Mouse (Mus musculus): ENCODE data around the gene Ttn. TPM values are rescaled to one million over a fixed set of nuclear protein-coding genes. Genes with fewer than 3 reads are reported as not detected.
"Not testable (repeated sequence)": the region's sequence is repeated elsewhere in the genome, so short reads cannot be mapped to it uniquely, and the experiment has no call there.

Ttn gene
- polyA plus RNA-seq (2012; ENCODE audit: insufficient read depth, insufficient read length, low replicate concordance, missing spikeins) = not detected in 2 replicates

GRCm38 (mm10) chr2:76982391-76983145, at the start of gene Ttn:
Ttn (minus strand) TSS chr2:76982547.
- WGBS = 86% methylated on average over 18 of the region's 18 CpGs

DNA sequence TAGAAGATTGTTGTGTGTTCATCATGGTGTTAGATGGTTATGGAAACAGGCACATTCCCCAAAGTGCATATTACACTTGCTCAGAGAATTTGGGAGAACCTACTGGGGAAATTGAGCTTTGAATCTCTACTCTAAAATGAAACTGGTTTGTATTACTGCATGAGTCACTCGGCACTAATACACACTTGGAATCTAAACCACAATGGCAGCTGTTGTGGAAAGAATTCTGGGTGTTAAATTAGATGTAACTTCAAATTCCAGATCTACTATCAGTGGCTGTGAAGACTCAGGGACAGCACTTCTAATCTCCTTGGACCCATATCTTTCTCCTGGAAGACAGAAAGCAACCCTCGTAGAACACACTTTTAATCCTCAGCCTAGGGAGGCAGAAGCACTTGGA, 38.3 kb upstream of the Ttn start:
- H3K4me3 ChIP-seq (ENCODE audit: insufficient read depth, low read depth, low read length) = no peak overlapping the region
- TF ChIP-seq CTCF (IDR thresholded peaks at IDR 0.05; ENCODE audit: insufficient read depth, low read depth, low read length) (no peak), POLR2A (IDR thresholded peaks at IDR 0.05; ENCODE audit: insufficient read depth, low read depth, low read length) (no peak)
- no peak overlapping the region for H3K27ac ChIP-seq (ENCODE audit: insufficient read depth, low read depth, low read length)
- no peaks in the 10 kb centered on the region for H3K4me1 ChIP-seq (ENCODE audit: control insufficient read depth, insufficient read depth, low read length)
- 75% methylated on average over 2 of the region's 2 CpGs for WGBS

More at GRCm38 (mm10) chr2:76982391-76983145, at the start of gene Ttn:
- H3K4me1 ChIP-seq (ENCODE audit: control insufficient read depth, insufficient read depth, low read length) = no peaks in the 10 kb centered on the region
- TF ChIP-seq POLR2A (IDR thresholded peaks at IDR 0.05; ENCODE audit: insufficient read depth, low read depth, low read length) = no peak
- H3K4me3 ChIP-seq (ENCODE audit: insufficient read depth, low read depth, low read length) = no peak within 1 kb of the TSS
- no peak within 1 kb of the TSS for H3K27ac ChIP-seq (ENCODE audit: insufficient read depth, low read depth, low read length)

- 59% methylated on average over 4 of the region's 4 CpGs for WGBS
- no peak overlapping the region for H3K4me3 ChIP-seq (ENCODE audit: insufficient read depth, low read depth, low read length)
- TF ChIP-seq CTCF (IDR thresholded peaks at IDR 0.05; ENCODE audit: insufficient read depth, low read depth, low read length) = no peak
- TF ChIP-seq POLR2A (IDR thresholded peaks at IDR 0.05; ENCODE audit: insufficient read depth, low read depth, low read length) = no peak
- H3K27ac ChIP-seq (ENCODE audit: insufficient read depth, low read depth, low read length) = no peak overlapping the region
- no peaks in the 10 kb centered on the region for H3K4me1 ChIP-seq (ENCODE audit: control insufficient read depth, insufficient read depth, low read length)
Observed at GRCm38 (mm10) chr2:77017735-77018134, 35.4 kb upstream of the Ttn start.

GRCm38 (mm10) chr2:77013449-77013848, 31.1 kb upstream of the Ttn start:
- not testable (repeated sequence) for H3K27ac ChIP-seq (ENCODE audit: insufficient read depth, low read depth, low read length); H3K4me3 ChIP-seq (ENCODE audit: insufficient read depth, low read depth, low read length); H3K4me1 ChIP-seq (ENCODE audit: control insufficient read depth, insufficient read depth, low read length)
- WGBS = 92% methylated on average over 6 of the region's 6 CpGs

DNA sequence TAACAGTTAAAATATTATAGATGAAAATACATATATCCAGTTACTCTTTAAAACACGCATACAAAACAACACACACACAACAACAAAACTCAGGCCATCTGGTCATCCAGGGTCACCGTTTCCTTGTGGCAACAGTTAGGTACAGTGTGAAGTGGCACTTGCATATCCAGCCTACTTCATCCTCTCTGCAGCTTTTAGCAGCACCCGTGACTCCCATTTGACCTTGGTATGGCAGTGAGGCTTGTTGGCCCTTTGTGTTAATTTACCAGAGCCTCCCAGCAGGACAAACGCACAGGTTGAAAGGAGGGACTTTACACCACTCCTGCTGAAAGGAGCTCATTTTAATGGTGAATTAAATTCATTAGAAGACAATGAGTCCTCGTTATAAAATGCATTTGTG, 29.6 kb upstream of the Ttn start:
- WGBS = 69% methylated on average over 5 of the region's 5 CpGs
- no peak overlapping the region for H3K27ac ChIP-seq (ENCODE audit: insufficient read depth, low read depth, low read length)
- TF ChIP-seq CTCF (IDR thresholded peaks at IDR 0.05; ENCODE audit: insufficient read depth, low read depth, low read length) (no peak), POLR2A (IDR thresholded peaks at IDR 0.05; ENCODE audit: insufficient read depth, low read depth, low read length) (no peak)
- no peaks in the 10 kb centered on the region for H3K4me1 ChIP-seq (ENCODE audit: control insufficient read depth, insufficient read depth, low read length)
- H3K4me3 ChIP-seq (ENCODE audit: insufficient read depth, low read depth, low read length) = no peak overlapping the region

- Histone ChIP-seq H3K27ac (ENCODE audit: insufficient read depth, low read depth, low read length) (no peak overlapping the region), H3K4me3 (ENCODE audit: insufficient read depth, low read depth, low read length) (no peak overlapping the region), H3K4me1 (ENCODE audit: control insufficient read depth, insufficient read depth, low read length) (no peaks in the 10 kb centered on the region)
- 81% methylated on average over 7 of the region's 7 CpGs for WGBS
- TF ChIP-seq CTCF (IDR thresholded peaks at IDR 0.05; ENCODE audit: insufficient read depth, low read depth, low read length) = no peak
- no peak for TF ChIP-seq POLR2A (IDR thresholded peaks at IDR 0.05; ENCODE audit: insufficient read depth, low read depth, low read length)
Observed at GRCm38 (mm10) chr2:77007015-77007414, 24.7 kb upstream of the Ttn start.

DNA sequence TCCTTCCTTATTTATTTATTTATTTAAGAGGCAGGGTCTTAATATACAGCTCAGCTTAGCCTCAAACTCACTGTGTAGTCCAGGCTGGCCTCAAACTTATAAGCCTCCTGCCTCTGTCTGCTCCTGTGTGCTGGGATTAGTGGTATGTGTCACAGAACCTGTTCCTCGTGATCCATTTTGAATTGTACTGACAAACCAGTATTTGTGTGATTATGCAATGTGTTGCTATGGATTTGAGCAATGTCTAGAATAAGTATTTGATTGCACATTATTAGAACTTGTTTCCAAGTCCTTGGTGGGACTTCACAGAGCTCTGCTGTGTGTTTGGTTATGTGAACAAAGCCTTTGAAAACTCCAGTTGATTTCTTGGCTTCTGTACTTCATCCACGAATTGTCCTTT, 20.8 kb upstream of the Ttn start:
- WGBS = 43% methylated on average over 2 of the region's 2 CpGs
- H3K4me1 ChIP-seq (ENCODE audit: control insufficient read depth, insufficient read depth, low read length) = no peaks in the 10 kb centered on the region
- H3K4me3 ChIP-seq (ENCODE audit: insufficient read depth, low read depth, low read length) = no peak overlapping the region
- no peak overlapping the region for H3K27ac ChIP-seq (ENCODE audit: insufficient read depth, low read depth, low read length)
- TF ChIP-seq POLR2A (IDR thresholded peaks at IDR 0.05; ENCODE audit: insufficient read depth, low read depth, low read length) = no peak
- no peak for TF ChIP-seq CTCF (IDR thresholded peaks at IDR 0.05; ENCODE audit: insufficient read depth, low read depth, low read length)

DNA sequence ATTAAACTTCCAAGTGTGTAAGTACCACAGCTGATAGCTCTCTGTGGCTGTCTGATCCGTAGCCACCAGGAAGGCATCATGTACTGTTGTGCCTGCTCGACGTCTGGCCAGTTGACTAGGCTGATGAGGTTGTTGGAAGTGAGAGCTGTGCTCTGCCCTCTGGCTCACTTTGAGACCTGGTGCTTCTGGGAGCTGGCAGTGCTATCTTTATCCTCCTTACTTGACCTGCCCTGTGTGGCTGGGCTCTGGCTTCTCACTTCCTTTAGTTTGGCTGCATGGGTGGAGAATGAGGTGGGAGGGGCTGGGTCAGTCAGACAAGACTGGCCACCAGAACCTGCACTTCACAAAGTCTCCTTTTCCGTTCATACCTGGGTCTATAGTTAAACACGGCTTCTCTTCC, 16.0 kb upstream of the Ttn start:
- no peak overlapping the region for H3K27ac ChIP-seq (ENCODE audit: insufficient read depth, low read depth, low read length)
- H3K4me1 ChIP-seq (ENCODE audit: control insufficient read depth, insufficient read depth, low read length) = no peaks in the 10 kb centered on the region
- TF ChIP-seq POLR2A (IDR thresholded peaks at IDR 0.05; ENCODE audit: insufficient read depth, low read depth, low read length) (no peak), CTCF (IDR thresholded peaks at IDR 0.05; ENCODE audit: insufficient read depth, low read depth, low read length) (no peak)
- H3K4me3 ChIP-seq (ENCODE audit: insufficient read depth, low read depth, low read length) = no peak overlapping the region
- WGBS = 74% methylated on average over 5 of the region's 5 CpGs

- 75% methylated on average over 5 of the region's 5 CpGs for WGBS
- Histone ChIP-seq H3K4me3 (ENCODE audit: insufficient read depth, low read depth, low read length) (no peak overlapping the region), H3K27ac (ENCODE audit: insufficient read depth, low read depth, low read length) (no peak overlapping the region), H3K4me1 (ENCODE audit: control insufficient read depth, insufficient read depth, low read length) (no peaks in the 10 kb centered on the region)
- no peak for TF ChIP-seq CTCF (IDR thresholded peaks at IDR 0.05; ENCODE audit: insufficient read depth, low read depth, low read length)
- TF ChIP-seq POLR2A (IDR thresholded peaks at IDR 0.05; ENCODE audit: insufficient read depth, low read depth, low read length) = no peak
Observed at GRCm38 (mm10) chr2:76992493-76993201, 10.3 kb upstream of the Ttn start.
